Comparison of ENCODE assay signal across 8 mouse cellular contexts in genomic region chr12:103325156-103325857, GRCm38 (mm10). TPM values are rescaled to one million over a fixed set of nuclear protein-coding genes. Genes with fewer than 3 reads are reported as not detected.
DNase-seq lines count a peak whose midpoint lies in the region; ATAC-seq and TF ChIP-seq lines count a peak whose summit lies in the region.

No protein-coding gene starts in this region.

- peaks cover 17% of the 10 kb centered on the region for H3K4me1 ChIP-seq in forebrain, embryonic 12.5 days
- peaks cover 24% of the 10 kb centered on the region for H3K4me1 ChIP-seq in heart, postnatal 0 days (ENCODE audit: control insufficient read depth, insufficient read depth)
- H3K4me1 ChIP-seq in liver, embryonic 14.5 days (replicated peaks; ENCODE audit: control insufficient read depth in 2 of 2, insufficient read depth in 2 of 2, low read length in 1 of 2): no peaks in the 10 kb centered on the region
- H3K4me1 ChIP-seq in neural tube, embryonic 12.5 days: peaks cover 5% of the 10 kb centered on the region; the same call in 1 of the 2 replicates
- H3K4me1 ChIP-seq in stomach, postnatal 0 days (replicated peaks; ENCODE audit: control insufficient read depth, insufficient read depth): no peaks in the 10 kb centered on the region

- peak overlapping the region; percentile 40 for H3K4me3 ChIP-seq in forebrain, embryonic 12.5 days (replicated peaks)
- peak overlapping the region; percentile 18; the same call in 1 of the 2 replicates for H3K4me3 ChIP-seq in heart, postnatal 0 days (ENCODE audit: low read depth, low read length)
- H3K4me3 ChIP-seq in liver, embryonic 14.5 days (ENCODE audit: insufficient read depth in 1 of 2, low read depth in 2 of 2, low read length in 2 of 2): no peak overlapping the region
- peak overlapping the region; percentile 31 for H3K4me3 ChIP-seq in neural tube, embryonic 12.5 days
- H3K4me3 ChIP-seq in stomach, postnatal 0 days (ENCODE audit: low read depth, low read length): peak overlapping the region; percentile 22; the same call in 1 of the 2 replicates

- H3K9ac ChIP-seq in forebrain, embryonic 12.5 days: peak overlapping the region; percentile 36; the same call in 1 of the 2 replicates
- H3K9ac ChIP-seq in heart, postnatal 0 days (replicated peaks; ENCODE audit: low read depth, low read length): no peak overlapping the region
- no peak overlapping the region for H3K9ac ChIP-seq in liver, embryonic 14.5 days (replicated peaks)
- H3K9ac ChIP-seq in neural tube, embryonic 12.5 days: peak overlapping the region; percentile 56
- no peak overlapping the region for H3K9ac ChIP-seq in stomach, postnatal 0 days (ENCODE audit: low read length)

- peak; percentile 78 for TF ChIP-seq CTCF in heart, postnatal 0 days (IDR thresholded peaks at IDR 0.05; ENCODE audit: low read depth)
- peak; percentile 94 for TF ChIP-seq CTCF in liver, embryonic 14.5 days (IDR thresholded peaks at IDR 0.05; ENCODE audit: low read depth)
- peak; percentile 91 for TF ChIP-seq CTCF in stomach, postnatal 0 days (IDR thresholded peaks at IDR 0.05; ENCODE audit: low read depth)

- H3K4me2 ChIP-seq in forebrain, embryonic 12.5 days: peak overlapping the region; percentile 58
- H3K4me2 ChIP-seq in heart, postnatal 0 days (ENCODE audit: low read depth, low read length): peak overlapping the region; percentile 32; the same call in 1 of the 2 replicates
- no peak overlapping the region for H3K4me2 ChIP-seq in liver, embryonic 14.5 days (ENCODE audit: low read depth)
- H3K4me2 ChIP-seq in neural tube, embryonic 12.5 days (replicated peaks): peak overlapping the region; percentile 65
- H3K4me2 ChIP-seq in stomach, postnatal 0 days (replicated peaks; ENCODE audit: low read depth): peak overlapping the region; percentile 44

- 9% methylated on average over 60 of the region's 60 CpGs for WGBS in forebrain, embryonic 12.5 days
- 18% methylated on average over 60 of the region's 60 CpGs for WGBS in heart, postnatal 0 days
- WGBS in liver, embryonic 14.5 days (ENCODE audit: insufficient replicate concordance): 7% methylated on average over 59 of the region's 60 CpGs
- 7% methylated on average over 60 of the region's 60 CpGs for WGBS in neural tube, embryonic 12.5 days
- WGBS in stomach, postnatal 0 days: 12% methylated on average over 60 of the region's 60 CpGs

- H3K36me3 ChIP-seq in forebrain, embryonic 12.5 days (replicated peaks): no peaks in the 10 kb centered on the region
- H3K36me3 ChIP-seq in heart, postnatal 0 days (replicated peaks; ENCODE audit: control insufficient read depth, insufficient read depth, low read length): peaks cover 69% of the 10 kb centered on the region
- no peaks in the 10 kb centered on the region for H3K36me3 ChIP-seq in liver, embryonic 14.5 days (replicated peaks; ENCODE audit: control insufficient read depth, insufficient read depth, low read depth)
- H3K36me3 ChIP-seq in neural tube, embryonic 12.5 days: no peaks in the 10 kb centered on the region
- no peaks in the 10 kb centered on the region for H3K36me3 ChIP-seq in stomach, postnatal 0 days (ENCODE audit: control insufficient read depth, insufficient read depth, low read length)

- peak; percentile 96 for ATAC-seq in forebrain, embryonic 12.5 days (ENCODE audit: low FRiP score)
- peak; percentile 75 for ATAC-seq in heart, postnatal 0 days (ENCODE audit: insufficient read depth, low read depth)
- ATAC-seq in liver, embryonic 14.5 days (ENCODE audit: insufficient read depth): peak; percentile 75
- ATAC-seq in neural tube, embryonic 12.5 days (ENCODE audit: low FRiP score, low read depth): peak; percentile 95
- ATAC-seq in stomach, postnatal 0 days (ENCODE audit: low FRiP score, low TSS enrichment): peak; percentile 92

- DNase-seq in CD4-positive, CD25-positive, alpha-beta regulatory T cell, adult 2 months (ENCODE audit: low read depth, low spot score): peak; percentile 96
- peak; percentile 41 for DNase-seq in c-Kit-positive CD71-positive TER-119-negative erythroid progenitor cells, embryonic 14.5 days (ENCODE audit: low read depth)
- DNase-seq in heart, postnatal 0 days (ENCODE audit: low spot score): peak; percentile 89
- DNase-seq in kidney, postnatal 36 days: peak; percentile 89 to 96
- peak; percentile 42 to 57 (median 47) for DNase-seq in liver, embryonic 14.5 days (ENCODE audit: low read depth in 3 of 3, low spot score in 3 of 3)
- DNase-seq in stomach, postnatal 0 days (ENCODE audit: low spot score): peak; percentile 91

- H3K27me3 ChIP-seq in forebrain, embryonic 12.5 days: peaks cover 25% of the 10 kb centered on the region
- no peaks in the 10 kb centered on the region for H3K27me3 ChIP-seq in heart, postnatal 0 days (ENCODE audit: control insufficient read depth, insufficient read depth, low read length)
- peaks cover 4% of the 10 kb centered on the region for H3K27me3 ChIP-seq in liver, embryonic 14.5 days (ENCODE audit: control insufficient read depth, insufficient read depth, low read length)
- peaks cover 33% of the 10 kb centered on the region for H3K27me3 ChIP-seq in neural tube, embryonic 12.5 days (replicated peaks)
- 0 out of 2 replicates have a peak, but pooled peaks cover 2% of the 10 kb centered on the region for H3K27me3 ChIP-seq in stomach, postnatal 0 days (ENCODE audit: control insufficient read depth, insufficient read depth, low read length)

- no peak overlapping the region for H3K27ac ChIP-seq in forebrain, embryonic 12.5 days
- peak overlapping the region; percentile 41; the same call in 1 of the 2 replicates for H3K27ac ChIP-seq in heart, postnatal 0 days (ENCODE audit: low read depth)
- H3K27ac ChIP-seq in liver, embryonic 14.5 days: no peak overlapping the region
- no peak overlapping the region for H3K27ac ChIP-seq in neural tube, embryonic 12.5 days
- H3K27ac ChIP-seq in stomach, postnatal 0 days (replicated peaks): no peak overlapping the region

- 0 out of 2 replicates have a peak, but pooled peaks have one; percentile 25 for TF ChIP-seq EP300 in heart, postnatal 0 days (IDR thresholded peaks at IDR 0.05; ENCODE audit: low read depth)
- TF ChIP-seq EP300 in liver, embryonic 14.5 days (IDR thresholded peaks at IDR 0.05; ENCODE audit: low read depth): no peak
- no peak for TF ChIP-seq EP300 in stomach, postnatal 0 days (optimal IDR thresholded peaks at IDR 0.05)

- H3K9me3 ChIP-seq in forebrain, embryonic 12.5 days: no peaks in the 10 kb centered on the region
- H3K9me3 ChIP-seq in heart, postnatal 0 days (replicated peaks; ENCODE audit: control insufficient read depth, low read length): no peaks in the 10 kb centered on the region
- H3K9me3 ChIP-seq in liver, embryonic 14.5 days (ENCODE audit: control insufficient read depth, low read length): no peaks in the 10 kb centered on the region
- no peaks in the 10 kb centered on the region for H3K9me3 ChIP-seq in neural tube, embryonic 12.5 days
- H3K9me3 ChIP-seq in stomach, postnatal 0 days (ENCODE audit: control insufficient read depth, low read length): no peaks in the 10 kb centered on the region

RNA-seq across cellular contexts. Expression of gene Fam181a, which starts 14.5 kb away (rescaled TPM):
- 14.1 and 17.4 TPM in 2 replicates for polyA plus RNA-seq in forebrain, embryonic 12.5 days (2016; fragmentation: Nextera tagmentation; extraction: Ambion mirVana)
- total RNA-seq in heart, postnatal 0 days (2014; rRNA removed; ENCODE audit: low replicate concordance): not detected in 2 replicates
- not detected in 2 replicates for polyA plus RNA-seq in heart, postnatal 0 days (2015; fragmentation: Nextera tagmentation; extraction: Ambion mirVana)
- 0.09 TPM in 1 of 2 replicates, not detected in the other for polyA plus RNA-seq in liver, embryonic 14.5 days (2012; rRNA removed)
- not detected in 2 replicates for polyA plus RNA-seq in liver, embryonic 14.5 days (2014; fragmentation: Nextera tagmentation; extraction: Ambion mirVana)
- polyA plus RNA-seq in neural tube, embryonic 12.5 days (2016; fragmentation: Nextera tagmentation; extraction: Ambion mirVana): 21.3 and 23.2 TPM in 2 replicates
- not detected in 2 replicates for polyA plus RNA-seq in stomach, postnatal 0 days (2015; fragmentation: Nextera tagmentation; extraction: Ambion mirVana)

RNA-seq across cellular contexts. Expression of gene Asb2, which starts 30.5 kb away (rescaled TPM):
- 0.56 and 0.65 TPM in 2 replicates for polyA plus RNA-seq in forebrain, embryonic 12.5 days (2016; fragmentation: Nextera tagmentation; extraction: Ambion mirVana)
- 572 and 632 TPM in 2 replicates for total RNA-seq in heart, postnatal 0 days (2014; rRNA removed; ENCODE audit: low replicate concordance)
- polyA plus RNA-seq in heart, postnatal 0 days (2015; fragmentation: Nextera tagmentation; extraction: Ambion mirVana): 289 and 380 TPM in 2 replicates
- 3.6 TPM in 2 replicates for polyA plus RNA-seq in liver, embryonic 14.5 days (2012; rRNA removed)
- polyA plus RNA-seq in liver, embryonic 14.5 days (2014; fragmentation: Nextera tagmentation; extraction: Ambion mirVana): 2.1 and 2.5 TPM in 2 replicates
- polyA plus RNA-seq in neural tube, embryonic 12.5 days (2016; fragmentation: Nextera tagmentation; extraction: Ambion mirVana): 2.0 and 2.7 TPM in 2 replicates
- polyA plus RNA-seq in stomach, postnatal 0 days (2015; fragmentation: Nextera tagmentation; extraction: Ambion mirVana): 17.4 and 20.2 TPM in 2 replicates

Comparison
In these comparisons a context has a peak if more than half of its experiments do, and no peak if none do; other contexts are left out.
1. DNase-seq: peak in every context shown above with its lines; median percentile 96 in CD4-positive, CD25-positive, alpha-beta regulatory T cell, adult 2 months; 92 in kidney, postnatal 36 days; 91 in stomach, postnatal 0 days; 89 in heart, postnatal 0 days; 47 in liver, embryonic 14.5 days; 41 in c-Kit-positive CD71-positive TER-119-negative erythroid progenitor cells, embryonic 14.5 days.
2. H3K4me3 ChIP-seq: peak in forebrain, embryonic 12.5 days (single experiment), heart, postnatal 0 days (single experiment), neural tube, embryonic 12.5 days (single experiment) and stomach, postnatal 0 days (single experiment); none in liver, embryonic 14.5 days (0 of 2).
3. H3K9ac ChIP-seq: peak in forebrain, embryonic 12.5 days (single experiment) and neural tube, embryonic 12.5 days (single experiment); none in heart, postnatal 0 days (single experiment), liver, embryonic 14.5 days (single experiment) and stomach, postnatal 0 days (single experiment).
4. RNA of gene Fam181a, which starts 14.5 kb away (polyA plus RNA-seq): 21.3 to 23.2 TPM in neural tube, embryonic 12.5 days and 14.1 to 17.4 TPM in forebrain, embryonic 12.5 days; not detected in stomach, postnatal 0 days, not detected in heart, postnatal 0 days and 0.09 TPM in liver, embryonic 14.5 days; every median in the first group is over 10 times any median in the second.
5. RNA of gene Asb2, which starts 30.5 kb away (polyA plus RNA-seq): 289 to 380 TPM in heart, postnatal 0 days; 17.4 to 20.2 TPM in stomach, postnatal 0 days, 2.1 to 3.6 TPM in liver, embryonic 14.5 days, 2.0 to 2.7 TPM in neural tube, embryonic 12.5 days and 0.56 to 0.65 TPM in forebrain, embryonic 12.5 days; every median in the first group is over 10 times any median in the second.
6. Peak in every context shown above with its lines, with median percentiles within 50 percentile points of each other: ATAC-seq and CTCF ChIP-seq.